Mouse (Mus musculus) spleen, adult 2 months (tissue): ENCODE data around the gene Thoc7. TPM values are rescaled to one million over a fixed set of nuclear protein-coding genes. Genes with fewer than 3 reads are reported as not detected.
A peak's percentile ranks its signal among the peaks of the same experiment; 100 is the strongest.

Experiments used
- DNase-seq, 2 experiments: peaks; one replicate each; pipeline versions ENCODE4 v3.0.0 to v3.0.0-alpha.2; 2012 to 2021; ENCODE audit warnings: low spot score in 2 of 2, low read depth in 1 of 2
- H3K27ac ChIP-seq: fragments of 200-500 bp; 2 replicates; pipeline ENCODE4 v1.5.1; 2012; ENCODE audit warnings: low read length, inconsistent platforms; ENCODE audit not compliant: insufficient read depth
- H3K27me3 ChIP-seq: fragments of 200-500 bp; 2 replicates; pipeline ENCODE4 v1.6.1; 2012; ENCODE audit warnings: mild to moderate bottlenecking, moderate library complexity, low read length, inconsistent platforms; ENCODE audit not compliant: control insufficient read depth, insufficient read depth
- H3K36me3 ChIP-seq: fragments of 200-500 bp; 2 replicates; pipeline ENCODE4 v1.6.1; 2012; ENCODE audit warnings: mild to moderate bottlenecking, low read length, inconsistent platforms; ENCODE audit not compliant: control insufficient read depth, insufficient read depth
- H3K4me1 ChIP-seq: fragments of 200-500 bp; 2 replicates; pipeline ENCODE4 v1.6.1; 2011; ENCODE audit warnings: inconsistent platforms; ENCODE audit not compliant: control insufficient read depth, insufficient read depth, insufficient read length
- H3K4me3 ChIP-seq: fragments of 200-500 bp; 2 replicates; pipeline ENCODE4 v1.5.1; 2011; ENCODE audit warnings: mild to moderate bottlenecking, inconsistent platforms; ENCODE audit not compliant: insufficient read depth, insufficient read length; ENCODE audit errors: extremely low read depth
- CTCF ChIP-seq: fragments of 200-500 bp; IDR thresholded peaks from 2 replicates; pipeline ENCODE4 v1.5.1; 2011; ENCODE audit warnings: mild to moderate bottlenecking, inconsistent platforms; ENCODE audit not compliant: insufficient read depth, insufficient read length, insufficient replicate concordance; ENCODE audit errors: extremely low read depth
- POLR2A ChIP-seq: fragments of 200-500 bp; IDR thresholded peaks from 2 replicates; pipeline ENCODE4 v1.6.1; 2011; ENCODE audit warnings: low read depth, low read length, inconsistent platforms
- WGBS: fragments of 180-500 bp; shearing (Covaris S2); methylation state at CpG from one replicate; pipeline ENCODE4 v1.1.7; 2018; 5-methylcytosine and 5-hydroxymethylcytosine counted together
- polyA plus RNA-seq: library from polyadenylated mRNA; depleted of rRNA; stranded (reverse); fragments of >200 nt; gene quantifications from 2 replicates; pipeline ENCODE4 v1.2.3, GENCODE M21; 2012; rRNA removed

Thoc7 gene
- polyA plus RNA-seq = 7.0 and 8.2 TPM in 2 replicates

GRCm38 (mm10) chr14:13961401-13962112 lies at the start of gene Thoc7, which contains the start of gene Atxn7:
Gene Thoc7 (minus strand): TSS chr14:13961852.
Gene Atxn7 (plus strand): TSS chr14:13961440.
- DNase-seq = peak; percentile 14 to 33
- peak within 1 kb of the TSS; percentile 61 for H3K27ac ChIP-seq
- H3K27me3 ChIP-seq = no peaks in the 10 kb centered on the region
- 2% methylated on average over 47 of the region's 56 CpGs for WGBS
- peak within 1 kb of the TSS; percentile 95 for H3K4me3 ChIP-seq
- no peak for TF ChIP-seq POLR2A
- no peak for TF ChIP-seq CTCF
- H3K36me3 ChIP-seq = no peaks in the 10 kb centered on the region
- H3K4me1 ChIP-seq = peaks cover 2% of the 10 kb centered on the region

- H3K4me3 ChIP-seq = no peak overlapping the region
Observed at GRCm38 (mm10) chr14:14009712-14010111, 48.1 kb upstream of the Thoc7 start.

GRCm38 (mm10) chr14:14002771-14003170 lies 41.1 kb upstream of the Thoc7 start:
- no peaks in the 10 kb centered on the region for H3K36me3 ChIP-seq
- no peak for DNase-seq
- no peak overlapping the region for H3K27ac ChIP-seq
- no peak overlapping the region for H3K4me3 ChIP-seq
- WGBS = 68% methylated on average over 7 of the region's 7 CpGs
- H3K4me1 ChIP-seq = no peaks in the 10 kb centered on the region
- TF ChIP-seq POLR2A (no peak), CTCF (no peak)
- no peaks in the 10 kb centered on the region for H3K27me3 ChIP-seq

More at GRCm38 (mm10) chr14:14009712-14010111, 48.1 kb upstream of the Thoc7 start:
- peaks cover 4% of the 10 kb centered on the region; the same call in 1 of the 2 replicates for H3K4me1 ChIP-seq
- 74% methylated on average over 6 of the region's 6 CpGs for WGBS
- no peak for TF ChIP-seq CTCF
- TF ChIP-seq POLR2A = no peak
- no peak for DNase-seq
- no peaks in the 10 kb centered on the region for H3K27me3 ChIP-seq
- H3K27ac ChIP-seq = no peak overlapping the region
- no peaks in the 10 kb centered on the region for H3K36me3 ChIP-seq

- TF ChIP-seq POLR2A (no peak), CTCF (no peak)
- H3K27ac ChIP-seq = 0 out of 2 replicates have a peak overlapping the region, but pooled peaks have one; percentile 1
Observed at GRCm38 (mm10) chr14:13995206-13996097, 33.8 kb upstream of the Thoc7 start.

GRCm38 (mm10) chr14:13990741-13991140 lies 29.1 kb upstream of the Thoc7 start:
- no peak overlapping the region for H3K4me3 ChIP-seq
- WGBS = 80% methylated on average over 3 of the region's 3 CpGs
- DNase-seq = no peak

More at GRCm38 (mm10) chr14:13995206-13996097, 33.8 kb upstream of the Thoc7 start:
- Histone ChIP-seq H3K27me3 (no peaks in the 10 kb centered on the region), H3K4me1 (no peaks in the 10 kb centered on the region), H3K36me3 (no peaks in the 10 kb centered on the region), H3K4me3 (no peak overlapping the region)
- 79% methylated on average over 9 of the region's 9 CpGs for WGBS
- no peak for DNase-seq

GRCm38 (mm10) chr14:13988397-13988796 lies 26.7 kb upstream of the Thoc7 start:
- Histone ChIP-seq H3K36me3 (no peaks in the 10 kb centered on the region), H3K4me3 (no peak overlapping the region), H3K27ac (no peak overlapping the region), H3K4me1 (no peaks in the 10 kb centered on the region), H3K27me3 (no peaks in the 10 kb centered on the region)
- no peak for TF ChIP-seq POLR2A
- TF ChIP-seq CTCF = no peak
- DNase-seq = no peak
- 46% methylated on average over 2 of the region's 2 CpGs for WGBS

More at GRCm38 (mm10) chr14:13990741-13991140, 29.1 kb upstream of the Thoc7 start:
- no peaks in the 10 kb centered on the region for H3K27me3 ChIP-seq
- H3K4me1 ChIP-seq = no peaks in the 10 kb centered on the region
- H3K27ac ChIP-seq = no peak overlapping the region
- H3K36me3 ChIP-seq = no peaks in the 10 kb centered on the region
- TF ChIP-seq CTCF (no peak), POLR2A (no peak)
